Mouse (Mus musculus) embryonic fibroblast, embryonic 13.5 days (primary cell): ENCODE measurements at regions not wholly inside any gene's neighbourhood (a gene's known extent, or its start where the extent isn't known, plus 50 kb on each side); places are given as distances from the start of the nearest gene placed in this dataset.

Experiments used
- CTCF ChIP-seq: IDR thresholded peaks from 2 replicates; pipeline ENCODE4 v1.5.1; 2011; ENCODE audit warnings: mild to moderate bottlenecking, control low read depth, low read length, moderate library complexity, borderline replicate concordance; ENCODE audit not compliant: insufficient read depth
- POLR2A ChIP-seq: IDR thresholded peaks from 2 replicates; pipeline ENCODE4 v1.6.1; 2011; ENCODE audit warnings: low read depth, mild to moderate bottlenecking, control low read depth, low read length, moderate library complexity

DNA sequence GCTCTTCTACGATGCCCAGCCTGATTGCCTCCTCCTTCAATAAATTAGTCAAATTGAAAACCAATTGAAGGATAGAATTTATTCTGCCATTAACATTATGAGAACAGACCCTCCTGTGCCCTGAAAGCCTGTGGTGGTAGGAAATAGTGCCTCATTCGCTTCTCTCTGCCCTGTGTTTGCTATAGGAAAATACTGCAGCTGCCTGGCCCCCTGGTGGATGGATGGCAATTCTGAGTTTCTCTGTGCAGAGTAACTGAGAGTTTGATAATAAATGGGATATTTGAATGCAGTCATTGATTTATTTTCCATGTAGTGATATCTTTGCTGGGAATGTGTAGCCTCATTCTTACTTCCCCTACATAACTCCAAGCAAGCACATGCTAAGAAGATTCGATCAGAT lies 85.4 kb upstream of the Calcoco1 start:
- TF ChIP-seq CTCF (no peak), POLR2A (no peak)
